Mouse (Mus musculus): Measurements from ENCODE around the gene Txnrd1. TPM values are rescaled to one million over a fixed set of nuclear protein-coding genes. Genes with fewer than 3 reads are reported as not detected.

Txnrd1 gene
- total RNA-seq, 1 experiment from 2014 or later = 115 TPM

DNA sequence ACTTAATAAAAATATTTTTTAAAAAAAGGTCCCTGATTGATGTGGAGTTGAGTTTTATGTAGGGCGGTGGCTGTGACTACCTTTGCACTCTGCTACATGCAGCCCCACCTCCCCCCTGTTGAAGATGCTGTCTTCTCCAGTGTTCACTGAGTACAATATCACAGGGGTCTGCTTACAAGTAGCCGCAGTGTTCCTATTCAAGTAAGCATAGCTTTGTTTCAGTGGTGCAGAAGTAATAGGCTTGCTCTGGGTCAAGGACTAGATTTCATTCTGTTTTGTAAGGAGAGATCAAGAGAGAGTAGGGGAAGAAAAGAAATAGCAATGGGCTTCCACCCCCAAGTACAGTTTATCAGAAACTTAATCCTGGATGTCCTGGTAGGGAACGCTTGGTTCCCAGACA is 16.2 kb upstream of the Txnrd1 start:
- no peak for DNase-seq

- DNase-seq = no peak
Observed at GRCm38 (mm10) chr10:82817936-82818335, 15.8 kb upstream of the Txnrd1 start.

- DNase-seq = no peak
Observed at GRCm38 (mm10) chr10:82818661-82819060, 15.1 kb upstream of the Txnrd1 start.

DNA sequence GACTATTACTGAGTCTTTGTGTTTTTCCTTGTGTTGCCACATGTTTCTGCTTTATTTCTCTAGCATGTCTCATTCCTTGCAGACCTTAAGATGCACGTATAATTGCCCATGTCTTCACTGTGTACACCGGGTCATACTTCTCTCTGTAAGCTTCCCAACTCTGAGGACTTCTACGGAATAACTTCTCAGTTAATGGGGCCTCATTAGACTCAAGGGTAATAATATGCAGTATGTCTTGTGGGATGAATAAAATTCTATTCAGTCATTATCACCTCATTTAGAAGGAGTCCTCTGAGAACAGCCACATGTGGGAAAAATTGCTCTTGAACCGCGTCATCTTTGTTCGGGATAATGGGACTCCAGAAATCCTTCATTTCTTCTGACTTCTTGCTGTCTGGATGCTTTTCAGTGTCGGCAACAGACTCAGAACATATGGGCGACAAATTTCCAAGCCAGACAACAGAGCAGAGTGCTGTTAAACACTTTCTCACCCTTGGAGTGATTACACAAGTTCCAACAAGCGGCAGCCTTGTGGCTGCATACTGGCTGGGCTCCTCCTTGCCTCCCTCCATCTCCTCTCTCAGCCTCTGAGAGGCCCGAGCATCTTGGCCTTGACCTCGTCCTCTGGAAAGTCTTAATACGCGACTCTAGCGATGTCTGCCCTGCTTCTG is 10.5 kb upstream of the Txnrd1 start:
- DNase-seq = no peak

DNA sequence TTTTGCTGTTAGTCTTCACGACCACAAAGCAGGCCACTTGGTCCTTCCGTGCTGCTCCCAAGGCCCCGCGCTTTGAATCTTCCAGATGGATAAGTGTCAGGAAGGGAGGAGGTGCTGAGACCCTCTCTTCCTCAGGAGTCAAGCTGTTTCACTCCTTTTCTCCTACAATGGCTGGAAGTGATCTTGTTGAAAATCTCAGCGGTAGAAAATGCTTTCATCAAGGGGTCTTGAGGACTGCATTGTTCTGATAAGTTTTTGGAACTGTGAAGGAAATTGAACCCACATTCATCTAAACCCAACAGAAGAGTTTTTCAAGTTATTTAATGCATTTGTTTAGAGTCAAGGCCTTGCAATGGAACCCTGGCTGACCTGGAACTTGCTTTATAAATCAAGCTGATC is 10.0 kb upstream of the Txnrd1 start:
- no peak for DNase-seq

GRCm38 (mm10) chr10:82824541-82824940 is 9.2 kb upstream of the Txnrd1 start:
- peak; percentile 48 for DNase-seq

- DNase-seq = no peak
Observed at GRCm38 (mm10) chr10:82826516-82826915, 7.2 kb upstream of the Txnrd1 start.

GRCm38 (mm10) chr10:82835898-82836297 is 2.1 kb downstream of the Txnrd1 start:
- DNase-seq = no peak

DNA sequence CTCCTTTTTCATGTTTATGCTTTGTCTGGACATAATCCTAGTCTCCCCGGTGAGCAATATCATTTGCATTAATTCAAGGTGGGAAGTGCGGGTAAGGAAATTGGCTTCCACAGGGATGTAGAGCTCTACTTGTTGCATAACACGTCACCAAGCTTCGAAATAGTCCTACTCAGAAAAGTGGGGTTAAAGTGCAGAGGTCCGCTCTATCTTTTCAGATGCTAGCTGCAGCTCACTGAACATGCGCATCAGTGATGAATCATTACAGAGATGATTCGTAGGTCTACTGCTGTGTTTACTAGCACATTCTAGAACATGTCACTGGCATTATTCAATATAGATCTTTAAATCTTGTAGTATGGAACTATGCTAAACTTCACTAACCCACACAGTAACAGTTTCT is 4.6 kb downstream of the Txnrd1 start:
- no peak for DNase-seq

GRCm38 (mm10) chr10:82844090-82844489 is 10.3 kb downstream of the Txnrd1 start:
- DNase-seq = no peak

- no peak for DNase-seq
Observed at GRCm38 (mm10) chr10:82844731-82845130, 11.0 kb downstream of the Txnrd1 start.

DNA sequence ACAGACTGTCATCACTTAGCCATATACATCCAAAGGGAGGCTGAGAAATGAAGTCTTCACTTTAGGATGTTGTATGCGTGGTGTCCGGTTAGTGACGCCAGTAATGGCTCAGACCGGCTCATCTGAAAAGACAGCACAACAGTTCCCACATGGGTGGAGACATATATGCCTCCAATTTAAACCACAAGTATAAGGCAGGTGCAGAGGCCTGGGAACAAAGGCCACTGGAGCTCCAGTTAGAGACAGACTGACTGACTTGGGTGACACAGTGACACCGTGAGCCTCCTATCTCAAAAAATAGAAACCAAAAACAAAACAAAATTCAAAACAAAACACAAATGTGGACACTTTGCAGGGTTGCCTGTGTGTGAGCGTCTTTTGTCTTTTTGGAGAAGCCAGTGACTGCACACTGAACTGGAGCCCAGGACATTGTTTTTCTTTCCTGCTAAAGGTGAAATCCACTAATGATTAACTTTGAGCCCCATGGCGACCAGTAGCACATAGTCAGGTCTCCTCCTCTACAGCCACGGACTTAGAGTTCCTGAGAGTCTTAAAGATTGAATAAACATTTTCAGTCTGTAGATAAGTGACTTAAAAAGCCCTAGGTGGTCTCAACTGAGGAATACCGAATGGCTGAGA is 14.2 kb downstream of the Txnrd1 start:
- DNase-seq = no peak

- DNase-seq = no peak
Observed at GRCm38 (mm10) chr10:82849686-82850353, 16.1 kb downstream of the Txnrd1 start.

DNA sequence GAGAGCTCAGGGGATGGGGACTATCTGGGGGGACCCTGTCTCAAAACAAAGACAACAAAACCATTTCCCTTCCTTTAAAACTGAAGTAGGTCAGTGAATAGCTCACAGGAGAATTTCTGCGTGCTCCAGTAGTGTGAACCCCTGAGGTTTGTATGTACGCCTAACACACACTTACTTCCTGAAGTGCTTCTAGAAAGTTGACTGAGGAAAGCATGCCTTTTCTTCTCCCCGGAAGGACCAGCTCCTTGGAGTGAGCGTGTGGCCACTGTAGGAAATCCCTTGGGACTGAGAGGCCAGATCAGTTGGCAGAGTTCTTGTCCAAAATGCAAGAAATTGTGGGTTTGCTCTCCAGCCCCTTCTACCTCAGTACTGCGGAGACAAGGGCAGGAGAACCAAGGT is 16.6 kb downstream of the Txnrd1 start:
- DNase-seq = no peak

- peak; percentile 27 for DNase-seq
Observed at GRCm38 (mm10) chr10:82851751-82852150, 18.0 kb downstream of the Txnrd1 start.

DNA sequence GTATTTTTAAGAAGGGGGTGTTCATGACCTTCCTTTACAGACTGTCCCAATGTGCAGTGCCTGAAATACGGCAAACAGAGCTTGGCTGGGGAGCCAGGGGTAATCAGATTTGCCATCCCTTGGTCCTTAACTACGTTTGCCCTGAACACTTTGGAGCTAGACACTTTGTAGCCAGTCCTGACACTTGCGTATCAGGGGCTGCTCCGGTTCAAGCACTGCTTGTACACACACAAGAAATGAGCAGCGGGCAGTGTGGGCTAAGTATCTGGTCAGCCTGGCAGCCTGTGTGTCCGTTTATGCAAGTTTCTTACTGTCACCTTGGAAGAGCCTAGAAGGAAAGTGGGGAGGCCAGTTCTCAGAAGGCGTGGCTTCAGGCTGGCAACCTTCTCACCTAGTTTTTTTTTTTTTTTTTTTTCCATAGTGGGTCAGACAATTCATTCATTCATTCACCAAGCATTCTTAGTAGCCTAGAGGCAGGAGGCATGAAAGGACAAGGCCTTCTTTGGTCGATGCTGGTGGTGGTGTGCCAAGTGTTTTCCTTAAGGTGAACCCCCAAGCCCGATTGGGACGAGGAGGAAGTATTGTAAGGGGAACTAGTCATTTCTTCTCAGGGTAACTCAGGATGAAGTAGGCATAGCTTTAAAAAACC is 24.4 kb downstream of the Txnrd1 start:
- peak; percentile 12 for DNase-seq

GRCm38 (mm10) chr10:82858691-82859532 is 25.2 kb downstream of the Txnrd1 start:
- DNase-seq = peak; percentile 96

DNA sequence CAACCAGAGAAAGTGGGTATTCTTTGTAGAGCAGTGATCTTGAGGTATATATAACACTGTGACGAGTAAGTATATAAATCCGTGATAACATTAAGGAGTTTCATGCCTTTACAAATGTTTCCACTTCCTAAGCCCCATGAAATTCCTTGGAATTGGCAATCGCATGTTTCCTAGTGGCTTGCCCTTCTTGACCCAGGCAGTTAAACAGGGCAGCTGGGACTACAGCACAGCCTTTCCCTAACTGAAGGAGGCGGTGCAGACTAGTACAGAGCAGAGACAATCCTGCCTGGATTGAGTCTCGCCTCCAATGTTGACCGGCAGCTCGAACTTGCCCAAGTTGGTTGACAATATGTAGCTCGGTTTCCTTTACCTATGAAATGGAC is 25.8 kb downstream of the Txnrd1 start:
- peak; percentile 69 for DNase-seq

DNA sequence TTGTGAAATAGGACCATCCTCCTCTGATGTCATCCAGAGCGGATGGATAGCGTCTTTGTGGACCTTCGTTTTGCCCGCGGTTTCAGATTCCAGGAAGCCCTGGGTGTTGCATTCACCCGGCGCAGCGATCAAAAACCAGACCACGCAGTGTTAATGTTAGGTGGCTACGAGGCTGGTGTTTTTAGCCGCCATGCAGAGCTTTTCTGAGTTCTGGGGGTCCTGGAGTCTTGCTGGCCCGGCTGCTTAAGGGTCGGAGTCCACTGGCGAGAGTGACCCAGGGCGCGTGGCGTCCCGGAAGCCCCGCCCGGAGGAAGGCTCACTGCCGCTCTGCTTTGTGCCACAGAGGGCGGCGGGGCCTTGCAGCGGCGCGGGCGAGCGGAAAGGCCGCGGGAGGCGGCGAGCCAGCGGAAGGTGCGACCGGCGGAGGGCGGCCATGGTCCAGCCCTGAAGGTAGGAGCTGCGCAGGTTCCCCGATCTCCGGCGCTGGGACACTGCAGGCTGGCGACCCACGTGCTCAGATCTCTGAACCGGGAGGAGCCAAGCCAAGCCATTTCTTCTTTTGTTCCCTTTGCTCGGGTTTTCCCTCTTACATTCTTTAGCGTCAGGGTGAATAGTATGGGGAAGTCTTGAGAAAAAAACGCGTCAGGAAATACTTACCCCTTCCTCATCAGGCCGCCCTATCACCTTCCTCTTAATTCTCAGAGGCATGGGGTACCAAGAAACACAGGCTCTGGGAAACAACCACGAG is 26.6 kb downstream of the Txnrd1 start:
- DNase-seq = peak; percentile 85

GRCm38 (mm10) chr10:82860929-82861315 is 27.2 kb downstream of the Txnrd1 start:
- peak; percentile 10 for DNase-seq

GRCm38 (mm10) chr10:82863106-82863680 is 29.4 kb downstream of the Txnrd1 start:
- DNase-seq = peak; percentile 73

Measured in adrenal gland, postnatal 14 days (tissue).